Mouse (Mus musculus) erythroid progenitor cell, adult 5-6 weeks (primary cell): ENCODE measurements around the gene Lgi4. TPM values are rescaled to one million over a fixed set of nuclear protein-coding genes. Genes with fewer than 3 reads are reported as not detected.

Source experiments
- ATAC-seq: replicated peaks from 2 replicates; pipeline ENCODE4 v1.8.0; 2016; ENCODE audit warnings: moderate number of reproducible peaks, mild to moderate bottlenecking, moderate TSS enrichment, inconsistent platforms; ENCODE audit not compliant: poor library complexity, low FRiP score, severe bottlenecking
- total RNA-seq, 2 experiments: library from RNA; stranded (forward) in 1 of 2; stranded (reverse) in 1 of 2; fragments of 150-400 nt in 1 of 2; fragments of 186-747, 209-891 nt in 1 of 2; gene quantifications; 2 replicates each; pipeline versions ENCODE4 v1.2.3 to v1.2.4; 2015 to 2017; ENCODE audit warnings: low replicate concordance in 2 of 2

Lgi4 gene
- total RNA-seq, 2 experiments from 2014 or later: not detected

DNA sequence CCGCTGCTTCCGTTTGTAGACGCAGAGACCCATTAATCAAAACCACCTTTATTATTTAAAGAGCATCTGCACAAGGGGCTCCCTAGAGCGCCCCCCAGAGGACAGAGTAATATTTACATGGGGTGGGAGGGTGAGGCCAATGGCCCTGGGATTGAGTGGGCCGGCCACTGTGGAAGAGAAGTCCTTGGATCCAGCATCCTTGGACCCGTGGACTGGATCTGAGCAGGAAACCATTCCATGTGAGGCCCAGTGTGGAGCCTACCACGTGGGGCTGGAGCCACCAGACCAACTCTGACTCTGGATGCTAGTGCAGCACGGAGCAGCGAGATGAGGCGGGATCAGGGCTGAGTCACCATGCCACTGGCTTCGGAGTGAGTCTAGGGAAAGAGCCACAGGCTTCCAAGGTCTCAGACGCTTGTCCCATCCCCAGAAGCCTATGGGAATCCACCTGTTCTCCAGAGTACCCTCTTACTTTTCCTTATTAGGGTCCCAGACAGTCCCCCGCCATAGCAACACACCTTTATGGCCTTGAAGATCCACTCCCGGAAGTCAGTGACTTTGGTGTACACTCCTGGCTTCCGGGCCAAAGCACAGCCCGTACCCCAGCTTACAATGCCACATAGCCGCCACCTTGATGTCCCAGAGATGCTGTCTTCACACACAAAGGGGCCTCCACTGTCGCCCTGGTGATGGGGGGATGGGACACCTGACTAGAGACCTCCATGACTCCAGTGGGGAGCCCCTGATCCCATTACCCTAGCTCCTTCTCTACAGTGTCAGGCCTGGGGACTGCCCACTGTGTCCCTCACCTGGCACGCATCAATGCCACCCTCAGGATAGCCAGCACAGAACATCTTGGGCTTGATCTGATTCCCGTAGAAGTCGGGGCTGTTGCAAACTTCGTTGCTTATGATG is 39.8 kb downstream of the Lgi4 start:
- no peak for ATAC-seq

- no peak for ATAC-seq
Measured at GRCm38 (mm10) chr7:31099612-31099982, 40.5 kb downstream of the Lgi4 start.

DNA sequence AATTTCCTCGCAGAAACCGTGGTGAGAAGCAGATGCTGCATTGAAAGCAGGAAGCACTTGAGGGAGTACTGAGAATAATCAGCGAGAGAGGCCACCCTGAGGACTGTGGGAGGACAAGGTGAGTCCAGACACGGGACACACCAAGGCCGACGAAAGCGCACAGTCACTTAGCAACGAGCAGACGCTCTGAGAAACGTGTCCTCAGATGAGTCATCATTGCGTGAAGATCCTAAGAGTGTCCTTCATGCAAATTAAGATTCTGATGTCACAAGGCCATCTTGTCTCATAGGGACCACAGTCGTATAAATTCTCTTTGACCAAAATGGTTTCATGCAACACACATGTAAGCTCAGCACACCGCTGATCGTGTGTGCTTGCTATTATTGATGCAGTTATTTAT is 41.6 kb downstream of the Lgi4 start:
- no peak for ATAC-seq

GRCm38 (mm10) chr7:31105061-31105768 is 46.1 kb downstream of the Lgi4 start:
- ATAC-seq: no peak

DNA sequence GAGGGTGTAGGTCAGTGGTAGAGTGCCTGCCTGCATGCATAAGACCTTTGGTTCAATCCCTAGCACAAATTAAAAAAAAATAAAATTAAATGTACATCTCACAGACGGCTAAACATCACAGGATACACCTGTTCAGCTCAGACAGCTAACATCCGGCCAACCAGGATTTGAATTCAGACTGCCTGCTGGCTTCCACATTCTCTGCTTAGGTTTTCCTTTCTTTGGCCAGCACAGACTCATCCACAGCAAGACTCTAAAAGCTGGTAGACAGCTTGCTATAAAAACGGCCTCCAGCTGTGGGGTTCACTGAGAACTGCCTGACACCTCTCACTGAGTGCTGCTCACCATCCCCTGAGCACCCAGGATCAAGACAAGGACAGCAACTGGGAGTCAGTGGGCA is 47.0 kb downstream of the Lgi4 start:
- ATAC-seq: no peak

DNA sequence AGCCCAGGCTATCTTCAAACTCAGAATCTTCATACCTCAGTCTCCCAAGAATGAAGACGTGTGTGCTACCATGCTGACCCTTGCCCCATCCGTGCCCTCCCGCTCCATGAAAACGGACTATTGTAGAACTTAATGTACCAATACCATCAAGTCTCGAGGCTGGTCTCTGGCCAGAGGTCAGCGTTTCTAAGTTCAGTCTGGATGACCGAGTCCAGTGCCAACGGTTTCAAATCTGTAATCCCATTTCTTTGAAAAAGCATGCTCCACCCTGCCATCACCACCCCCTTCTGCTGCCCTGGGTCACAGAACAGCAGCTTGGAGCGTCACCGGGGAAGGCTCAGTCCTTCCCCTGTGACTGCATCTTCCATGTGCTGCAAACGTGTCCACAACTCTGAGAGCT is 48.6 kb downstream of the Lgi4 start:
- ATAC-seq: no peak

DNA sequence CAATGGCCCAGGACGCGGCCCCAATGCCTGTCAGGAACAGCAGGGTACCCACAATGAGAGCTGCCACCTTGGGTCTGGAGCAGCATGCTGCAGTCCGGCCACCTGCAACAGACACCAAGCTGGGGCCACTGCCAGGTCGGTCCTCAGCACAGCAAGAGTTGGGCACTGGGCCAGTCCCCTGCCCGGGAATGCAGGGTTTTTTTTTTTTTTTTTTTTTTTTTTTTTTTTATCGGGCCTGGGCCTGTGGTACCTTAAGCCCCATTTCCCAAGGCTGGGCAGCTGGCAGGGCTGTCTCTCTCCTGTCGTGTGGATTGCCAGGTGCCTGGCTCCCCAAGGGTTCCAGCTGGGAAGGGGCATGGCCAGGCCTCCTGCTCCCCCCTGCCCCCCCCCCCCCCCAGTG is 49.9 kb downstream of the Lgi4 start:
- no peak for ATAC-seq

- ATAC-seq: no peak
Measured at GRCm38 (mm10) chr7:31109796-31110195, 50.7 kb downstream of the Lgi4 start.

DNA sequence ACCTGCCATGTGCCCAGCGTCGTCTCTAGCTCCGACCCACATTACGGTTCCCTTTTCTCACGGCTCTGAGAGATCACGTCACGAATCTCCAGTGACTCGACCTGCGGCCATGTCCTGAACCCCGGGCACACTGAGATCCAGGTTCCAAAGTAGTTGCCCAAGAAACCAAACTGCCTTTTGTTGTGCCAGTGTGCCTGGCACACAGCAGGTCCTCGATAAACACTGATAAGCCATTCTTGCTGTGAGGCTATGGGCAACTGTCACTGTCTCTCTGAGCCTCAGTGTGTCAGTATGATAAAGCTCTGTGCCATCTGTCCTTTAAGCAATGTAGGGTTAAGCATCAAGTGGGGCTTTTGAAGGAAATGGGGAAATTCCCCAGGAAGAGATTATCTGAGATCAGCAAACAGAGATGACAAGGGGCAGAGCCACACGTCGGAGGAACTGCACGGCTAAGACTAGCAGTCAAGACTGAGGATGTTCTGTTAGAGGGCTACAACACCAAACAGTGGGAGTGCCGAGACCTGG is 51.8 kb downstream of the Lgi4 start:
- ATAC-seq: no peak

- no peak for ATAC-seq
Measured at GRCm38 (mm10) chr7:31112036-31112435, 52.9 kb downstream of the Lgi4 start.

GRCm38 (mm10) chr7:31113800-31114199 is 54.7 kb downstream of the Lgi4 start:
- ATAC-seq: no peak

GRCm38 (mm10) chr7:31114646-31115045 is 55.5 kb downstream of the Lgi4 start:
- ATAC-seq: no peak

DNA sequence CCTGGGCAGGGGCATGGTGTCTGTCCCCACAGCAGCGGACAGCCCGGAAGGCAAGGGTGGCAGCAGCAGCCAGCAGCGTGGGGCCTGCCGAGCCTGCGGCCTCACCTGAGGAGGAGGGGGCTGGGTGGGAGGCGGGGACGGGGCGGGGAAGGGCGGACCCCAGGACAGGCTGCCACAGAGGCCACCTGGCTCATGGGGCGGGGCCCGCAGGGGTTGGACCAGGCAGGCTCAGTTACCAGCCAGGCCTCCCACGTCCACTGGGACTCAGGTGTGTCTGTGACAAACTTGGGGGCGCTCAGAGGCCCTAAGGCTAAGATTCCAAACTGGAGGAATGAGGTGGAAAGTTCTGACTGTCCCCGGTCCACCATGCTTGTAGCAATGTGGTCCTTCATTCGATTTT is 56.0 kb downstream of the Lgi4 start, which contains the start of gene Hpn:
Gene Hpn (minus strand): TSS at position 109 of the 400 bp plus-strand sequence.
- no peak for ATAC-seq

DNA sequence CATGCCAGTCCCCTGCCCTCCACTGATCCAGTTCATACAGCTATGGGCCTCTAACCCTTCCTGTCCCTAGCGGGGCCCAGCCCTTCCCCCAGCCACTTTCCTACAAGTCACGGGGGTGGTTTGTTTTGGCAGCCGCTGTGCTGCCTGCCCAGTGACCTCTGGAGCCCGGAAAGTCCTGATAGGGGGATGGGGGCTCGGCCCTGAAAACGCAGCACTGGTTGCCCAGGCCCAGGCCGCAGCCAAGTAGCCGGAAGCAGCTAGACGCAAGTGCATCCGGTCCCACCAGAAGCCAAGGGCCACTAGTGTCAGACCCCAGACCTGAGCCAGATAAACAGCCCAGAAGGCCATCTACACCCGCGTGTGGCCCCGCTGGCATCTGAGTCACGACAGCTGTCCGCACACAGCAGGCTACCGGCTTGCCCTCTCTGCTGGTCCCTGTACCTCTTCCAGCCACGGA is 56.5 kb downstream of the Lgi4 start:
- no peak for ATAC-seq

- no peak for ATAC-seq
Measured at GRCm38 (mm10) chr7:31116721-31117145, 57.6 kb downstream of the Lgi4 start.

DNA sequence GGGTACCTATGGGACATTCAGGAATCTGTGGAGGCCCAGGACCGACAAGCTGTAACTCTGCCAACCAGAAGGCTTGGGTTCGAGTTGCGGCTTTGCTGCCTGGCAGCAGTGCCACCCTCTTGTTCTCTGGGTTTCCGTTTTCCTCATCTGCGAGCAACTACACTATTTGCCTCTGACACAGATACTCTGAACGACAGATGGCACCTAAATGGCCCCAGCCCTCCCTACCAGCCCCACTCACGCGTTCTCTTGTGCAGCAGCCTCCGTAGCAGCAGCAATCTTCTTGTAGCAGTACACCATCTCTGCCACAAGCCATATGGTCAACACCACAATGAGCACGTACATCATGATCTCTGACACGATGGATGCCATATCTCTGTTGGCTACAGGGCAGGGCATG is 58.3 kb downstream of the Lgi4 start:
- ATAC-seq: no peak

- no peak for ATAC-seq
Measured at GRCm38 (mm10) chr7:31118486-31118885, 59.3 kb downstream of the Lgi4 start.

GRCm38 (mm10) chr7:31119556-31119955 is 60.4 kb downstream of the Lgi4 start:
- no peak for ATAC-seq
